Mouse (Mus musculus) embryonic facial prominence, embryonic 13.5 days (tissue): ENCODE results near the gene Cacng2. TPM values are rescaled to one million over a fixed set of nuclear protein-coding genes. Genes with fewer than 3 reads are reported as not detected.

ENCODE experiments used
- ATAC-seq: fragments of 200-750 bp; cut with Nextera tagmentation; 2 replicates; pipeline ENCODE4 v1.8.0; 2017; ENCODE audit warnings: low read depth; ENCODE audit not compliant: insufficient number of reproducible peaks, insufficient read depth, low FRiP score, low TSS enrichment
- H3K27ac ChIP-seq: fragments of 300-500 bp; sonication (generic); 2 replicates; pipeline ENCODE4 v1.5.1; 2015; ENCODE audit warnings: moderate library complexity, mild to moderate bottlenecking, inconsistent platforms
- H3K27me3 ChIP-seq: fragments of 300-500 bp; sonication (generic); 2 replicates; pipeline ENCODE4 v1.6.1; 2015; ENCODE audit warnings: mild to moderate bottlenecking, inconsistent platforms
- H3K36me3 ChIP-seq: fragments of 300-500 bp; sonication (generic); 2 replicates; pipeline ENCODE4 v1.6.1; 2015; ENCODE audit warnings: mild to moderate bottlenecking, inconsistent platforms
- H3K4me1 ChIP-seq: fragments of 300-500 bp; sonication (generic); 2 replicates; pipeline ENCODE4 v1.6.1; 2015; ENCODE audit warnings: inconsistent platforms
- H3K4me2 ChIP-seq: fragments of 300-500 bp; sonication (generic); 2 replicates; pipeline ENCODE4 v1.6.1; 2015; ENCODE audit warnings: moderate library complexity, mild to moderate bottlenecking, inconsistent platforms
- H3K4me3 ChIP-seq: fragments of 300-500 bp; sonication (generic); 2 replicates; pipeline ENCODE4 v1.5.1; 2015; ENCODE audit warnings: mild to moderate bottlenecking, inconsistent platforms
- H3K9ac ChIP-seq: fragments of 300-500 bp; sonication (generic); 2 replicates; pipeline ENCODE4 v1.6.1; 2015; ENCODE audit warnings: mild to moderate bottlenecking, inconsistent platforms
- H3K9me3 ChIP-seq: fragments of 300-500 bp; sonication (generic); 2 replicates; pipeline ENCODE4 v1.6.1; 2016; ENCODE audit warnings: inconsistent platforms
- WGBS: fragments of 180-500 bp; shearing (Covaris S2); methylation state at CpG from one replicate; pipeline ENCODE4 v1.1.7; 2015; ENCODE audit warnings: mixed read lengths; 5-methylcytosine and 5-hydroxymethylcytosine counted together
- polyA plus RNA-seq: library from polyadenylated mRNA; unstranded; fragments of >200 nt; fragmentation: Nextera tagmentation; extraction: Ambion mirVana; gene quantifications from 2 replicates; pipeline ENCODE4 v1.2.1, GENCODE M21; 2015

The Cacng2 gene
- 0.04 and 0.14 TPM in 2 replicates for polyA plus RNA-seq

DNA sequence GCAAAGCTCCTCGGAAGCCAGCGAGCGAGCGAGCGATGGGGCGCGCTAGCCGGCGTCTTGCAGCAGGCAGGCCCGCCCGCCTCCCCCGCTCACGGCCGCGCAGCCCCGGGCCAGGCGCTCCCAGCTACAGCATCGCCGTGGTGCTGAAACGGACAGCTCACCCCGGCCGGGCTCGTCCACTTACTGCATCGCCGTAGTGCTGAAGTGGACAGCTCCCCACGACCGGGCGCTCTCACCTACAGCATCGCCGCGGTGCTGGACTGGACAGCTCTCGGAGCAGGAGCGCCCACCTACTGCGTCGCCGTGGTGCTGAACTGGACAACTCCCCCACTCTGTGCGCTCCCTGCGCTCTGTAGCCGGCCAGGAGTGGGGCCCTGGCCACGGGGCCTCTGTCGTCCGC is at the start of gene Cacng2:
Gene Cacng2 (minus strand): TSS at position 325 of the 400 bp plus-strand sequence.
- WGBS: under 1% methylated on average over 40 of the region's 42 CpGs
- Histone ChIP-seq H3K4me1 (peaks cover 4% of the 10 kb centered on the region; the same call in 1 of the 2 replicates), H3K27me3 (peaks cover 31% of the 10 kb centered on the region), H3K27ac (no peak within 1 kb of the TSS), H3K9me3 (no peaks in the 10 kb centered on the region), H3K36me3 (no peaks in the 10 kb centered on the region), H3K4me3 (peak within 1 kb of the TSS; percentile 31), H3K4me2 (peak within 1 kb of the TSS; percentile 65), H3K9ac (no peak within 1 kb of the TSS)
- ATAC-seq: peak; percentile 96

GRCm38 (mm10) chr15:78169566-78169965 is 49.7 kb upstream of the Cacng2 start:
- Histone ChIP-seq H3K9ac (0 out of 2 replicates have a peak overlapping the region, but pooled peaks have one; percentile 27), H3K4me1 (peaks cover 14% of the 10 kb centered on the region), H3K4me2 (no peak overlapping the region), H3K27me3 (no peaks in the 10 kb centered on the region), H3K36me3 (peaks cover 23% of the 10 kb centered on the region), H3K27ac (no peak overlapping the region), H3K4me3 (no peak overlapping the region), H3K9me3 (no peaks in the 10 kb centered on the region)
- 82% methylated on average over 11 of the region's 11 CpGs for WGBS
- ATAC-seq: no peak

DNA sequence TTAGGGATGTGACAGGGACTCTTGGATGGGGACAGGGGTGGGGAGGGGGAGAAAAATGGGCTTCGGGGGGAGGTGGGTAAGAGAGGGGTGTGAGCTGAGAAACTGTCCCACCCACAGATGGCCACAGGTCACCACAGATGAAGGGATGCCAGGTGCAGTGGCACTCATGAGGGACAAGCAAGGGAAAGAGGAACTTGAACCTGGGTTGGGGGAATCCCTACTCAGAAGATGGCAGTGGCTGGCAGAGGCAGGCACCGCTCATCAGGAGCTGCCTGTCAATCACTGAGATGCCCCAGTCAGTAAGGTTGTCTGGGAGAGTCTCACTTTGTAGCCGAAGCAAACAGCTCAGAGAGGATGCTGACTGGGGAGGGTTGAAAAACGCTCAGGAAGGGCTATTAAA is 45.5 kb upstream of the Cacng2 start:
- Histone ChIP-seq H3K9me3 (no peaks in the 10 kb centered on the region), H3K36me3 (peaks cover 44% of the 10 kb centered on the region), H3K27me3 (no peaks in the 10 kb centered on the region), H3K9ac (0 out of 2 replicates have a peak overlapping the region, but pooled peaks have one; percentile 22), H3K4me1 (peaks cover 4% of the 10 kb centered on the region; the same call in 1 of the 2 replicates), H3K27ac (no peak overlapping the region), H3K4me3 (no peak overlapping the region), H3K4me2 (no peak overlapping the region)
- 86% methylated on average over 4 of the region's 4 CpGs for WGBS
- no peak for ATAC-seq

DNA sequence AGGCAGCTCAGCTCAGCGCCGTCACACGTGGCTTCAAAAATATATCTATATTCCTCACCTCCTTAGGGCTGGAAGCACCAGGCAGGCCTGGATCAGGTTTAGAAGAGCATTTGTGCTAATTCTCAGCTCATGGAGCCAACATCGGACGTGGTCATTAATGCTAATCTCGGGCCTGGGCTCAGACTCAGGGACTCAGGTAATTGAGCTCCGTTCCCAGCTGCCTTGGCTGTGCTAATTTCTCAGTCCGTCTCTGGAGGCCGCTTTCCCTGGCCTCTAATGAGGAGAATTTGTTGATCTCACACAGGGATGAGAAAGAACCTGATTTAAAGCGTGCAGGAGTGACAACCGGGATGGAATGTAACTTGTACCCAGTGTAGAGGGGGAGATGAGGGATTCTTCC is 44.6 kb upstream of the Cacng2 start:
- Histone ChIP-seq H3K9ac (no peak overlapping the region), H3K4me2 (no peak overlapping the region), H3K4me3 (no peak overlapping the region), H3K27me3 (no peaks in the 10 kb centered on the region), H3K27ac (no peak overlapping the region), H3K36me3 (peaks cover 44% of the 10 kb centered on the region), H3K4me1 (peaks cover 4% of the 10 kb centered on the region; the same call in 1 of the 2 replicates), H3K9me3 (no peaks in the 10 kb centered on the region)
- ATAC-seq: no peak
- 80% methylated on average over 11 of the region's 11 CpGs for WGBS

GRCm38 (mm10) chr15:78161946-78162345 is 42.1 kb upstream of the Cacng2 start:
- no peak overlapping the region for H3K27ac ChIP-seq
- no peak overlapping the region for H3K9ac ChIP-seq
- H3K27me3 ChIP-seq: no peaks in the 10 kb centered on the region
- no peak for ATAC-seq
- H3K4me1 ChIP-seq: peaks cover 4% of the 10 kb centered on the region; the same call in 1 of the 2 replicates
- no peak overlapping the region for H3K4me2 ChIP-seq
- H3K9me3 ChIP-seq: no peaks in the 10 kb centered on the region
- 67% methylated on average over 9 of the region's 9 CpGs for WGBS
- no peak overlapping the region for H3K4me3 ChIP-seq
- H3K36me3 ChIP-seq: peaks cover 36% of the 10 kb centered on the region

- Histone ChIP-seq H3K4me3 (no peak overlapping the region), H3K36me3 (peaks cover 10% of the 10 kb centered on the region), H3K9ac (no peak overlapping the region), H3K27me3 (no peaks in the 10 kb centered on the region), H3K27ac (no peak overlapping the region), H3K4me2 (no peak overlapping the region), H3K9me3 (no peaks in the 10 kb centered on the region), H3K4me1 (peaks cover 4% of the 10 kb centered on the region; the same call in 1 of the 2 replicates)
- 83% methylated on average over 3 of the region's 5 CpGs for WGBS
- ATAC-seq: no peak
Observed at GRCm38 (mm10) chr15:78158335-78158734, 38.5 kb upstream of the Cacng2 start.

DNA sequence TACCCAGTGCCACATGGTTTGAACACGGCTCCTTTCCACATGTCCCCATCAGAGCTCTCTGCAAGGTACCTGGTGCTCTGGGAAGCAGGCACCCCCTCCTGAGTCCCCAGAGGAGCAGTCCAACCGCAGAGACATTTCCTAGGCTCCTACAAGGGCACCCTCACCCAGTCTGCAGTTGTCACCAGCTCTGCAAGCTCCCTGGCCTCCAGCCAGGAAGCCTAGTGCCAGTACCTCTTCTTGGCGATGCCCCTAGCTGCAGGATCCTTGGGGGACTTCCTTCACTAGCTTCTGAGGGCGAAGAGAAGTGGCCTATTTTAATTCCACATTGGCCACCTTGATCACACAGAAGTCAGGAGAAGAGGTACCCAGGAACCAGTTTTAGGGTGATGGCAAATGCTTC is 38.0 kb upstream of the Cacng2 start:
- Histone ChIP-seq H3K4me1 (peaks cover 4% of the 10 kb centered on the region; the same call in 1 of the 2 replicates), H3K27ac (no peak overlapping the region), H3K4me2 (no peak overlapping the region), H3K36me3 (peaks cover 5% of the 10 kb centered on the region), H3K27me3 (no peaks in the 10 kb centered on the region), H3K9me3 (no peaks in the 10 kb centered on the region), H3K4me3 (no peak overlapping the region), H3K9ac (no peak overlapping the region)
- no peak for ATAC-seq
- 76% methylated on average over 4 of the region's 4 CpGs for WGBS

GRCm38 (mm10) chr15:78157330-78157729 is 37.5 kb upstream of the Cacng2 start:
- no peak overlapping the region for H3K4me2 ChIP-seq
- H3K9me3 ChIP-seq: no peaks in the 10 kb centered on the region
- 80% methylated on average over 8 of the region's 8 CpGs for WGBS
- no peaks in the 10 kb centered on the region for H3K27me3 ChIP-seq
- H3K27ac ChIP-seq: no peak overlapping the region
- no peak for ATAC-seq
- H3K4me1 ChIP-seq: peaks cover 1% of the 10 kb centered on the region; the same call in 1 of the 2 replicates
- no peak overlapping the region for H3K4me3 ChIP-seq
- H3K36me3 ChIP-seq: peaks cover 5% of the 10 kb centered on the region; the same call in 1 of the 2 replicates
- no peak overlapping the region for H3K9ac ChIP-seq

DNA sequence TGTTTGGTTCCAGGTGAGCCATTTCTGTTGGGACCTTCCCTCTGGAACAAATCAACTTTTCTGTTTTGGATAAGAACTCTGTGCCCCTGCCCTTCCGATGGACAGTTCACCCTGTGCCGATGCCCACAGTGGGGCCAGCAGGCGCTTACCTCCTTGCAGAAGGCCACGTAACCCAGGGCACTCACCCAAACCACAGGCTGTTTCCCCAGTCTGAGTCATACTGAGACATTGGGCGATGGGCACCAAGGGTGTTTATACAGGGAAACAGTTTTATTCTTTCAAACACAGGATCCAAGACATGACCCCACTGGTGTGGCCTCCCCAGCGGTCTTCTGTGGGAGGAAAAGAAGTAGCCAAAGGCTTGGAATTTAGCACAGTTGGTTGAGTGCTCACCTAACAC is 35.6 kb upstream of the Cacng2 start:
- WGBS: 86% methylated on average over 6 of the region's 6 CpGs
- Histone ChIP-seq H3K4me1 (no peaks in the 10 kb centered on the region), H3K9me3 (no peaks in the 10 kb centered on the region), H3K27me3 (no peaks in the 10 kb centered on the region), H3K4me3 (no peak overlapping the region), H3K4me2 (no peak overlapping the region), H3K9ac (no peak overlapping the region), H3K27ac (no peak overlapping the region), H3K36me3 (no peaks in the 10 kb centered on the region)
- no peak for ATAC-seq

DNA sequence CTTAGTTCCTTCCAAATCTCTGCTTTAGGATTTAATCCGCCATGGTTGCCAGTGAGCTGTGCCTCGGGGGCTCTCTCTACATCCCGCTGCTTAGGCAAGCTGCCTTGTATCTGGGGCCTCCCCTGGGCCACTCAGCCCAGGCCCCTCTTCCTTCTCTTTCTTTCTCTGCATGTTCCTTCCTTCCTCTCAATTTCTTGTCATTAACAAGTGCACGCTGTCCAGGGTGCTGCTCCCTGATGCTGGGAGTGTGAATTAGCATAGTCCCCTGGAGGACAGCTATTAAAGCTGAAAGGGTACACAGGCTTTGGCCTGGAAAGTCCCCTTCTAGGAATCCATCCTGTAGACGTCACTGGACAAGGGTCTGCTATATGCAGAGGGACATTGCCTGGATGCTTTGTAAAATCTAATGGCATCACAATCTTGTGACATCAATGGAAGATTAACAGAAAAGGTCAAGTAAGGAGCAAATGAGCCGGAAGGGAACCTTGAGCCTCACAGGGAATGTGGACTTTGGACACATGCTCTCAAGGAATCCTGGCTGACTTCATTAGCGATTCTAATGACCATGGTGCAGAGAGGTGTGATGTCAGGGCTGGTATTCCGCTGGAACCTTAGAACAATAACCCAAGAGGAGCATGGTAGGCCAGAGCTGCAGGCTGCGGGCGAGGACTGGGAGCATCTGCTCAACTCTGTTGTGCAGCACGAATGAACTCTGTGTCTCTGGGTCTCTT is 33.4 kb upstream of the Cacng2 start:
- no peak overlapping the region for H3K4me3 ChIP-seq
- H3K27me3 ChIP-seq: no peaks in the 10 kb centered on the region
- no peak overlapping the region for H3K9ac ChIP-seq
- no peak overlapping the region for H3K4me2 ChIP-seq
- no peak for ATAC-seq
- no peaks in the 10 kb centered on the region for H3K4me1 ChIP-seq
- H3K9me3 ChIP-seq: no peaks in the 10 kb centered on the region
- WGBS: 46% methylated on average over 11 of the region's 11 CpGs
- H3K36me3 ChIP-seq: no peaks in the 10 kb centered on the region
- no peak overlapping the region for H3K27ac ChIP-seq

- 71% methylated on average over 7 of the region's 7 CpGs for WGBS
- Histone ChIP-seq H3K9ac (no peak overlapping the region), H3K9me3 (no peaks in the 10 kb centered on the region), H3K4me3 (no peak overlapping the region), H3K27ac (no peak overlapping the region), H3K4me2 (no peak overlapping the region), H3K36me3 (no peaks in the 10 kb centered on the region), H3K4me1 (no peaks in the 10 kb centered on the region), H3K27me3 (no peaks in the 10 kb centered on the region)
- ATAC-seq: no peak
Observed at GRCm38 (mm10) chr15:78148565-78148964, 28.7 kb upstream of the Cacng2 start.

- no peak overlapping the region for H3K4me2 ChIP-seq
- H3K4me1 ChIP-seq: no peaks in the 10 kb centered on the region
- H3K4me3 ChIP-seq: no peak overlapping the region
- H3K27me3 ChIP-seq: peaks cover 4% of the 10 kb centered on the region; the same call in 1 of the 2 replicates
- H3K9ac ChIP-seq: no peak overlapping the region
- WGBS: 60% methylated on average over 8 of the region's 8 CpGs
- no peaks in the 10 kb centered on the region for H3K36me3 ChIP-seq
- no peak overlapping the region for H3K27ac ChIP-seq
- H3K9me3 ChIP-seq: no peaks in the 10 kb centered on the region
- ATAC-seq: no peak
Observed at GRCm38 (mm10) chr15:78140226-78140625, 20.4 kb upstream of the Cacng2 start.
